Mouse (Mus musculus): Measurements from ENCODE around the gene Dicer1. TPM values are rescaled to one million over a fixed set of nuclear protein-coding genes. Genes with fewer than 3 reads are reported as not detected.

Dicer1 gene
- polyA plus RNA-seq, 1 experiment from 2014 or later = 12.5 TPM

- Histone ChIP-seq H3K27me3 (ENCODE audit: control insufficient read depth, insufficient read depth, low read length) (no peaks in the 10 kb centered on the region), H3K4me2 (ENCODE audit: low read depth, low read length) (no peak overlapping the region), H3K9me3 (replicated peaks; ENCODE audit: control insufficient read depth, low read length) (no peaks in the 10 kb centered on the region), H3K9ac (ENCODE audit: low read length) (no peak overlapping the region), H3K4me3 (replicated peaks; ENCODE audit: low read length) (no peak overlapping the region), H3K4me1 (ENCODE audit: control insufficient read depth, insufficient read depth, low read length) (no peaks in the 10 kb centered on the region), H3K36me3 (ENCODE audit: control insufficient read depth, insufficient read depth, low read length) (peaks cover 20% of the 10 kb centered on the region), H3K27ac (ENCODE audit: low read length) (no peak overlapping the region)
- WGBS = 77% methylated on average over 7 of the region's 7 CpGs
- no peak for ATAC-seq (ENCODE audit: insufficient read depth, low FRiP score)
These were observed 51.5 kb downstream of the Dicer1 start for GRCm38 (mm10) chr12:104700266-104700665.

DNA sequence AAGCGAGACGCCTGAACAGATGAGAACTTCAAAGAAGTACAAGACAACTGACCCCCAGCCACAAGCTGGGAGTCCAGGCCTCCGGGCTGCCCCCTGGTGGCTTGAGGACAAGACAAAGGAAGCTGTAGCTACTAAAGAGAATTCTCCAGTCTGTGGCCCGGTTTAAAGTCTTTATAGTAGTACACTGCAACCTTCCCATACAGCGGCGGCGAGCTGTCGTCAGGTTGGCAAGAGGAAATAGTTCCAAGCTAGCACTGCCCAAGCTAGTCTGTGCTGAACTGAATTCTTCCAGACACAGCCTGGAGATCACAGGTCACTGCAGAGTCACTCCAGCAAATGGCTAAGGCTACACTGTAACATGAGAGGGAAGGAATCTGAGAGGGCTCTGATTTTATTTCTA lies 52.0 kb downstream of the Dicer1 start:
- WGBS = 55% methylated on average over 8 of the region's 8 CpGs
- ATAC-seq (ENCODE audit: insufficient read depth, low FRiP score) = no peak
- Histone ChIP-seq H3K4me1 (ENCODE audit: control insufficient read depth, insufficient read depth, low read length) (no peaks in the 10 kb centered on the region), H3K36me3 (ENCODE audit: control insufficient read depth, insufficient read depth, low read length) (peaks cover 20% of the 10 kb centered on the region), H3K4me2 (ENCODE audit: low read depth, low read length) (no peak overlapping the region), H3K27me3 (ENCODE audit: control insufficient read depth, insufficient read depth, low read length) (no peaks in the 10 kb centered on the region), H3K27ac (ENCODE audit: low read length) (no peak overlapping the region), H3K4me3 (replicated peaks; ENCODE audit: low read length) (no peak overlapping the region), H3K9me3 (replicated peaks; ENCODE audit: control insufficient read depth, low read length) (no peaks in the 10 kb centered on the region), H3K9ac (ENCODE audit: low read length) (no peak overlapping the region)

DNA sequence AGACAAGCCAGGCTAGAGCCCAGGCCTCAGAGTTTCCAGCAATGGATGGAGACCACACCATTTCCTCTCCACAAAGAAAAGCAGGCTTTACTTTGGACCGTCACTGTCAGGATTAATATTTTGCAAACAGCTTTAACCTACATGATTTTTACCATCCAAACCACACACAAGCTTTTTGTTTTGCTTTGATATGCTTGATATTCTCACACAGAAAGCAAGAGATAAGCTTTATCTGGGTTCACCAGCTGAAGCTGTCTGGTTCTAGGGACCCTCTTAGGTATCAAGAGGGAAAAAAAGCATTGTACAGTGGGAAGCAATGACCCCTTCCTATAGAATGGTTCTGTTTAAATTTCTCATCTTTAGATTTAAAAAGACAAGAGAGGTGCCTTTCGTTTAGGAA lies 56.2 kb downstream of the Dicer1 start:
- H3K36me3 ChIP-seq (ENCODE audit: control insufficient read depth, insufficient read depth, low read length) = peaks cover 15% of the 10 kb centered on the region
- no peaks in the 10 kb centered on the region for H3K27me3 ChIP-seq (ENCODE audit: control insufficient read depth, insufficient read depth, low read length)
- H3K27ac ChIP-seq (ENCODE audit: low read length) = no peak overlapping the region

GRCm38 (mm10) chr12:104692864-104693263 lies 58.9 kb downstream of the Dicer1 start:
- H3K27ac ChIP-seq (ENCODE audit: low read length) = no peak overlapping the region
- no peak overlapping the region for H3K9ac ChIP-seq (ENCODE audit: low read length)
- H3K4me3 ChIP-seq (replicated peaks; ENCODE audit: low read length) = no peak overlapping the region
- 80% methylated on average over 12 of the region's 12 CpGs for WGBS
- no peaks in the 10 kb centered on the region for H3K4me1 ChIP-seq (ENCODE audit: control insufficient read depth, insufficient read depth, low read length)
- no peaks in the 10 kb centered on the region for H3K9me3 ChIP-seq (replicated peaks; ENCODE audit: control insufficient read depth, low read length)
- no peaks in the 10 kb centered on the region for H3K27me3 ChIP-seq (ENCODE audit: control insufficient read depth, insufficient read depth, low read length)
- H3K4me2 ChIP-seq (ENCODE audit: low read depth, low read length) = no peak overlapping the region
- no peak for ATAC-seq (ENCODE audit: insufficient read depth, low FRiP score)
- peaks cover 14% of the 10 kb centered on the region for H3K36me3 ChIP-seq (ENCODE audit: control insufficient read depth, insufficient read depth, low read length)

More for the DNA sequence above, 56.2 kb downstream of the Dicer1 start:
- Histone ChIP-seq H3K4me2 (ENCODE audit: low read depth, low read length) (no peak overlapping the region), H3K4me3 (replicated peaks; ENCODE audit: low read length) (no peak overlapping the region), H3K4me1 (ENCODE audit: control insufficient read depth, insufficient read depth, low read length) (no peaks in the 10 kb centered on the region), H3K9ac (ENCODE audit: low read length) (no peak overlapping the region), H3K9me3 (replicated peaks; ENCODE audit: control insufficient read depth, low read length) (no peaks in the 10 kb centered on the region)
- WGBS = 77% methylated on average over 2 of the region's 2 CpGs
- ATAC-seq (ENCODE audit: insufficient read depth, low FRiP score) = no peak

DNA sequence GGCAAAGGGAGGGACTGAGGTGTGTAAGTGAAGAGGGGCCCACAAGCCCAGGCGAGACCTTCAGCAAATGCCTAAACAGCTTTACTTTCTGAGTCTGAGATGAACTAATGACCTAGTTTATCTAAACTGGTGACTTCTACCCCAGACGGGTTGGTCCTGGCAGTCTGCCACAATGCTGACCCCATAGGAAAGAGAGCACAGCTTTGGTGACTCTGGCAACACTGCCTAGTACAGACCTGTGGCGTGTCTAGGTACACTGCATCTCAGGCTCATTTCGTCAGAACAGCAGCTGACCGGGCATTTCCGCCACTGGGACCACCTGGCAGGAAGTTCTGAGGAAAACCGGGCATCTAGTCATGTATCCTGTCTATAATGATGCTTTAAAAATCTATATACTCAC lies 61.3 kb downstream of the Dicer1 start:
- Histone ChIP-seq H3K4me1 (ENCODE audit: control insufficient read depth, insufficient read depth, low read length) (no peaks in the 10 kb centered on the region), H3K36me3 (ENCODE audit: control insufficient read depth, insufficient read depth, low read length) (0 out of 2 replicates have a peak, but pooled peaks cover 3% of the 10 kb centered on the region), H3K9ac (ENCODE audit: low read length) (no peak overlapping the region), H3K9me3 (replicated peaks; ENCODE audit: control insufficient read depth, low read length) (no peaks in the 10 kb centered on the region), H3K4me3 (replicated peaks; ENCODE audit: low read length) (no peak overlapping the region), H3K27ac (ENCODE audit: low read length) (no peak overlapping the region), H3K4me2 (ENCODE audit: low read depth, low read length) (no peak overlapping the region), H3K27me3 (ENCODE audit: control insufficient read depth, insufficient read depth, low read length) (no peaks in the 10 kb centered on the region)
- no peak for ATAC-seq (ENCODE audit: insufficient read depth, low FRiP score)
- 65% methylated on average over 7 of the region's 7 CpGs for WGBS

- Histone ChIP-seq H3K4me1 (ENCODE audit: control insufficient read depth, insufficient read depth, low read length) (no peaks in the 10 kb centered on the region), H3K4me2 (ENCODE audit: low read depth, low read length) (no peak overlapping the region), H3K36me3 (ENCODE audit: control insufficient read depth, insufficient read depth, low read length) (0 out of 2 replicates have a peak, but pooled peaks cover 3% of the 10 kb centered on the region), H3K27ac (ENCODE audit: low read length) (no peak overlapping the region), H3K9me3 (replicated peaks; ENCODE audit: control insufficient read depth, low read length) (no peaks in the 10 kb centered on the region), H3K9ac (ENCODE audit: low read length) (no peak overlapping the region), H3K27me3 (ENCODE audit: control insufficient read depth, insufficient read depth, low read length) (no peaks in the 10 kb centered on the region), H3K4me3 (replicated peaks; ENCODE audit: low read length) (no peak overlapping the region)
- WGBS = 85% methylated on average over 11 of the region's 11 CpGs
- ATAC-seq (ENCODE audit: insufficient read depth, low FRiP score) = no peak
These were observed 62.9 kb downstream of the Dicer1 start for GRCm38 (mm10) chr12:104688870-104689269.

GRCm38 (mm10) chr12:104684411-104684931 lies 67.3 kb downstream of the Dicer1 start:
- Histone ChIP-seq H3K4me2 (ENCODE audit: low read depth, low read length) (no peak overlapping the region), H3K4me3 (replicated peaks; ENCODE audit: low read length) (no peak overlapping the region), H3K9ac (ENCODE audit: low read length) (no peak overlapping the region), H3K4me1 (ENCODE audit: control insufficient read depth, insufficient read depth, low read length) (no peaks in the 10 kb centered on the region), H3K36me3 (ENCODE audit: control insufficient read depth, insufficient read depth, low read length) (no peaks in the 10 kb centered on the region), H3K27ac (ENCODE audit: low read length) (no peak overlapping the region), H3K9me3 (replicated peaks; ENCODE audit: control insufficient read depth, low read length) (no peaks in the 10 kb centered on the region), H3K27me3 (ENCODE audit: control insufficient read depth, insufficient read depth, low read length) (no peaks in the 10 kb centered on the region)
- WGBS = 77% methylated on average over 8 of the region's 8 CpGs
- no peak for ATAC-seq (ENCODE audit: insufficient read depth, low FRiP score)

DNA sequence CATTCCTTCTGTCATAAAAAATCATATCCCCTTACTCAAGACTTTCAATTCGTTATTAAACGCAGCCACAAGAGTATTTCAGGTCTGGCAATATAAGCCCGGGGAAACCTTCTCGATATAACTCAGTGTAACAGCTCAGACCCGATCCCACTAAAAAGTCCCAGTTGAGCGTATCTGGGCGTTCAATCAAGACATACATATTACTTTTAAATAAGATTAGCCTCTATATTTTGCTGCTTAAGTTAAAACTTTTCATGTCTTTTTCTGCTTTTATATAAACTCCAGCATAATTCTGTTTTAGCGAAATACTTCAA lies 72.0 kb downstream of the Dicer1 start:
- Histone ChIP-seq H3K4me3 (replicated peaks; ENCODE audit: low read length) (no peak overlapping the region), H3K27me3 (ENCODE audit: control insufficient read depth, insufficient read depth, low read length) (no peaks in the 10 kb centered on the region), H3K36me3 (ENCODE audit: control insufficient read depth, insufficient read depth, low read length) (no peaks in the 10 kb centered on the region), H3K4me2 (ENCODE audit: low read depth, low read length) (no peak overlapping the region), H3K9ac (ENCODE audit: low read length) (no peak overlapping the region), H3K9me3 (replicated peaks; ENCODE audit: control insufficient read depth, low read length) (no peaks in the 10 kb centered on the region), H3K27ac (ENCODE audit: low read length) (no peak overlapping the region), H3K4me1 (ENCODE audit: control insufficient read depth, insufficient read depth, low read length) (no peaks in the 10 kb centered on the region)
- WGBS = 55% methylated on average over 8 of the region's 8 CpGs
- no peak for ATAC-seq (ENCODE audit: insufficient read depth, low FRiP score)

DNA sequence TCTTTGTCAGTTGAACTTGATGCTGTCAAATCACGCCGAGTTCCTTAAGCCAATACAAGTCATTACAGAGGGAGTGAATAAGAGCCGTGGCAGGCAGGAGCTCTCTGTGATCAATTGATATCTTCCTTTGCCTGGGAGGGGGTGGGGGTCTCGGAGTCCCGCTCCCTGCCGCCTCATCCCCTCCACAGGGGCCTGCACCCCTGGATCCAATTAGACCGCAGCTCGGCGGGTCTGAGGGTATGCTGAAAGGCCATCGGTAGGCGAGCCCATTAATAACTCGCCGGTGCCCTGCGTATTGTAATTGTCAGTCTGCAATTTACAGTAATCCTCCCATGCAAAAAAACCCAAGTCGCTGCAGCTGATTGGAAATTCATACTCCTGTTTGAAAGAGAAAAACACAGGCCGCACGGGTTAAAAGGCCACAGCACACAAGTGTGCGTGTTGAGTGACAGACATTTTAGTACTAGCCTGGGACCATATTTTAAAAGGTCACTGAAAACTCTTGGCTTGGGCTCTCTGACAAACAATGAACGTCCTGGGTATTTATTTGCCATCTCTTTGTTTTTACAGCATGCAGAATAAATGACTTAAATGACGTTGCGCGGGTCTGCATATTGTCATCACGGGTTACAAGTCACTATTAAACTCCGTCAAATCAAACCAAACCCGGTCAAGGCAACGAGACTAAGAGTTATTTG lies 72.5 kb downstream of the Dicer1 start:
- no peak overlapping the region for H3K27ac ChIP-seq (ENCODE audit: low read length)
- H3K36me3 ChIP-seq (ENCODE audit: control insufficient read depth, insufficient read depth, low read length) = no peaks in the 10 kb centered on the region
- no peak overlapping the region for H3K4me2 ChIP-seq (ENCODE audit: low read depth, low read length)
- H3K9ac ChIP-seq (ENCODE audit: low read length) = no peak overlapping the region
- no peak for ATAC-seq (ENCODE audit: insufficient read depth, low FRiP score)
- no peaks in the 10 kb centered on the region for H3K4me1 ChIP-seq (ENCODE audit: control insufficient read depth, insufficient read depth, low read length)
- H3K4me3 ChIP-seq (replicated peaks; ENCODE audit: low read length) = no peak overlapping the region
- WGBS = 41% methylated on average over 26 of the region's 26 CpGs
- H3K9me3 ChIP-seq (replicated peaks; ENCODE audit: control insufficient read depth, low read length) = no peaks in the 10 kb centered on the region
- H3K27me3 ChIP-seq (ENCODE audit: control insufficient read depth, insufficient read depth, low read length) = no peaks in the 10 kb centered on the region
